ENCODE assay signal across 8 mouse cellular contexts in genomic region chr11:44469646-44470431, GRCm38 (mm10). TPM values are rescaled to one million over a fixed set of nuclear protein-coding genes. Genes with fewer than 3 reads are reported as not detected.
DNase-seq lines count a peak whose midpoint lies in the region; ATAC-seq and TF ChIP-seq lines count a peak whose summit lies in the region.

No protein-coding gene starts in this region.

- DNase-seq in lung, postnatal 14 days = no peak
- peak; percentile 36 for DNase-seq in adipocyte (ENCODE audit: low spot score)
- peak; percentile 34 for DNase-seq in liver, adult 2 months (ENCODE audit: extremely low read depth, low read depth, low spot score)
- no peak for DNase-seq in cerebellum, postnatal 14 days
- DNase-seq in retina, embryonic 14.5 days (ENCODE audit: low spot score) = no peak

- H3K79me2 ChIP-seq in liver, adult 2 months (ENCODE audit: control insufficient read depth, insufficient read depth, low read length) = no peaks in the 10 kb centered on the region

- H3K27ac ChIP-seq in lung, embryonic 16.5 days (ENCODE audit: low read length) = peak overlapping the region; percentile 95
- peak overlapping the region; percentile 90 for H3K27ac ChIP-seq in forebrain, embryonic 12.5 days
- H3K27ac ChIP-seq in liver, adult 2 months (replicated peaks; ENCODE audit: insufficient read depth, low read depth, low read length) = peak overlapping the region; percentile 59
- H3K27ac ChIP-seq in neural tube, embryonic 15.5 days (replicated peaks) = peak overlapping the region; percentile 91

- TF ChIP-seq POLR2A in liver, adult 2 months (IDR thresholded peaks at IDR 0.05; ENCODE audit: extremely low read depth, insufficient read depth, low read length) = no peak

- peak; percentile 75 for ATAC-seq in lung, embryonic 16.5 days (ENCODE audit: low read depth)
- ATAC-seq in forebrain, embryonic 12.5 days (ENCODE audit: low FRiP score) = peak; percentile 79; the same call in 1 of the 2 replicates
- peak; percentile 75 for ATAC-seq in neural tube, embryonic 15.5 days (ENCODE audit: low FRiP score)

- H3K4me2 ChIP-seq in lung, embryonic 16.5 days (ENCODE audit: low read depth, low read length) = peak overlapping the region; percentile 75
- H3K4me2 ChIP-seq in forebrain, embryonic 12.5 days = peak overlapping the region; percentile 76
- H3K4me2 ChIP-seq in neural tube, embryonic 15.5 days = peak overlapping the region; percentile 86

- peak overlapping the region; percentile 89 for H3K9ac ChIP-seq in lung, embryonic 16.5 days (ENCODE audit: low read length)
- peak overlapping the region; percentile 83 for H3K9ac ChIP-seq in forebrain, embryonic 12.5 days
- peak overlapping the region; percentile 90 for H3K9ac ChIP-seq in liver, adult 2 months (ENCODE audit: low read depth, low read length)
- H3K9ac ChIP-seq in neural tube, embryonic 15.5 days (replicated peaks) = peak overlapping the region; percentile 76

- no peaks in the 10 kb centered on the region for H3K27me3 ChIP-seq in lung, embryonic 16.5 days (ENCODE audit: control insufficient read depth, insufficient read depth, low read depth, low read length)
- no peaks in the 10 kb centered on the region for H3K27me3 ChIP-seq in forebrain, embryonic 12.5 days
- H3K27me3 ChIP-seq in liver, adult 2 months (ENCODE audit: control insufficient read depth, insufficient read depth, low read length) = no peaks in the 10 kb centered on the region
- H3K27me3 ChIP-seq in neural tube, embryonic 15.5 days (replicated peaks) = no peaks in the 10 kb centered on the region

- WGBS in lung, embryonic 16.5 days = under 1% methylated on average over 59 of the region's 59 CpGs
- 1% methylated on average over 59 of the region's 59 CpGs for WGBS in forebrain, embryonic 12.5 days
- under 1% methylated on average over 59 of the region's 59 CpGs for WGBS in liver, adult 2 months
- 2% methylated on average over 59 of the region's 59 CpGs for WGBS in neural tube, embryonic 15.5 days

- H3K9me3 ChIP-seq in lung, embryonic 16.5 days (ENCODE audit: control insufficient read depth, low read length) = no peaks in the 10 kb centered on the region
- no peaks in the 10 kb centered on the region for H3K9me3 ChIP-seq in forebrain, embryonic 12.5 days
- no peaks in the 10 kb centered on the region for H3K9me3 ChIP-seq in neural tube, embryonic 15.5 days (replicated peaks)

- H3K4me1 ChIP-seq in lung, embryonic 16.5 days (replicated peaks; ENCODE audit: control insufficient read depth, insufficient read depth, low read length) = peaks cover 10% of the 10 kb centered on the region
- peaks cover 18% of the 10 kb centered on the region for H3K4me1 ChIP-seq in forebrain, embryonic 12.5 days
- H3K4me1 ChIP-seq in liver, adult 2 months (ENCODE audit: control insufficient read depth, insufficient read depth, low read length) = peaks cover 11% of the 10 kb centered on the region
- peaks cover 31% of the 10 kb centered on the region for H3K4me1 ChIP-seq in neural tube, embryonic 15.5 days

- peak overlapping the region; percentile 97 for H3K4me3 ChIP-seq in lung, embryonic 16.5 days (ENCODE audit: low read length)
- peak overlapping the region; percentile 93 for H3K4me3 ChIP-seq in forebrain, embryonic 12.5 days (replicated peaks)
- peak overlapping the region; percentile 89 for H3K4me3 ChIP-seq in liver, adult 2 months (ENCODE audit: insufficient read depth, low read depth, low read length)
- H3K4me3 ChIP-seq in neural tube, embryonic 15.5 days (replicated peaks) = peak overlapping the region; percentile 67

- no peaks in the 10 kb centered on the region for H3K36me3 ChIP-seq in lung, embryonic 16.5 days (ENCODE audit: control insufficient read depth, insufficient read depth, low read length)
- H3K36me3 ChIP-seq in forebrain, embryonic 12.5 days (replicated peaks) = peaks cover 4% of the 10 kb centered on the region; the same call in 1 of the 2 replicates
- H3K36me3 ChIP-seq in liver, adult 2 months (ENCODE audit: control insufficient read depth, insufficient read depth, low read length) = peaks cover 11% of the 10 kb centered on the region
- peaks cover 10% of the 10 kb centered on the region; the same call in 1 of the 2 replicates for H3K36me3 ChIP-seq in neural tube, embryonic 15.5 days

- TF ChIP-seq CTCF in liver, adult 2 months (IDR thresholded peaks at IDR 0.05; ENCODE audit: low read depth, low read length) = no peak

RNA-seq across cellular contexts. Expression of gene Ublcp1, which starts 0.5 kb away (rescaled TPM):
- polyA plus RNA-seq in lung, embryonic 16.5 days (2015; fragmentation: Nextera tagmentation; extraction: Ambion mirVana) = 56.2 and 59.9 TPM in 2 replicates
- 61.7 and 65.2 TPM in 2 replicates for polyA plus RNA-seq in forebrain, embryonic 12.5 days (2016; fragmentation: Nextera tagmentation; extraction: Ambion mirVana)
- total RNA-seq in liver, adult 2 months (2014; rRNA removed) = 29.9 and 35.0 TPM in 2 replicates
- polyA plus RNA-seq in liver, adult 2 months (2012; rRNA removed) = 6.2 and 6.7 TPM in 2 replicates
- polyA plus RNA-seq in neural tube, embryonic 15.5 days (2015; fragmentation: Nextera tagmentation; extraction: Ambion mirVana) = 60.5 and 61.7 TPM in 2 replicates

RNA-seq across cellular contexts. Expression of gene Rnf145, which starts 48.9 kb away (rescaled TPM):
- polyA plus RNA-seq in lung, embryonic 16.5 days (2015; fragmentation: Nextera tagmentation; extraction: Ambion mirVana) = 63.1 and 65.3 TPM in 2 replicates
- 118 and 121 TPM in 2 replicates for polyA plus RNA-seq in forebrain, embryonic 12.5 days (2016; fragmentation: Nextera tagmentation; extraction: Ambion mirVana)
- 18.0 and 24.0 TPM in 2 replicates for total RNA-seq in liver, adult 2 months (2014; rRNA removed)
- 9.1 and 17.0 TPM in 2 replicates for polyA plus RNA-seq in liver, adult 2 months (2012; rRNA removed)
- polyA plus RNA-seq in neural tube, embryonic 15.5 days (2015; fragmentation: Nextera tagmentation; extraction: Ambion mirVana) = 99.5 and 112 TPM in 2 replicates

Comparison
In these comparisons a context has a peak if more than half of its experiments do, and no peak if none do; other contexts are left out.
1. DNase-seq: peak in adipocyte (single experiment) and liver, adult 2 months (single experiment); none in lung, postnatal 14 days (single experiment), cerebellum, postnatal 14 days (0 of 2) and retina, embryonic 14.5 days (single experiment).
2. Peak in every context shown above with its lines, with median percentiles within 50 percentile points of each other: ATAC-seq, H3K27ac ChIP-seq, H3K4me2 ChIP-seq, H3K4me3 ChIP-seq and H3K9ac ChIP-seq.